Mouse (Mus musculus): Measurements from ENCODE around the gene Serpini1.

DNA sequence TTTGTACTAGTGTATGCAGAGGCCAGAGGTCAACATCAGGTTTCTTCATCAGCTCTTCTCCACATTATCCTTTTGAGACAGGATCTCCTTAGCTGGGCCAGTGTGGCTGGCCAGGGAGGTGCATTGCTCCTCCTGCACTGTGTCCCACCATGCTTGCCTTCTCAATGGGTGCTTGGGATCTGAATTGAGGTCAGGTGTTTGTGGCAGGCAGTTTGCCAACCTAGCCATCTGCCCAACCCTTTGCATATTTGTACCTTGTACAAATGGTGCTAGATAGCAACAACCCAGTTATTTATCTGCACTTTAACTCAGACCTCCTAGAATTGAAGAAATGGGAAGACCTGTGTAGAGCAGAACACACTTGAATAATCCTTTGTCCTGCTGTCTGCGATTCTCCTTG is 78.3 kb downstream of the Serpini1 start:
- TF ChIP-seq CTCF (IDR thresholded peaks at IDR 0.05) (no peak), EP300 (IDR thresholded peaks at IDR 0.05) (no peak)

All from lung, postnatal 0 days (tissue).